Mouse (Mus musculus) thymus, postnatal 0 days (tissue): ENCODE results near the gene Mettl7a3. TPM values are rescaled to one million over a fixed set of nuclear protein-coding genes. Genes with fewer than 3 reads are reported as not detected.
"Not testable (repeated sequence)": the region's sequence is repeated elsewhere in the genome, so short reads cannot be mapped to it uniquely, and the experiment has no call there.

Experiments used
- DNase-seq: peaks from one replicate; pipeline ENCODE4 v3.0.0-alpha.2; 2015; ENCODE audit warnings: low spot score
- polyA plus RNA-seq: library from polyadenylated mRNA; unstranded; fragments of >200 nt; fragmentation: Nextera tagmentation; extraction: Ambion mirVana; gene quantifications from 2 replicates; pipeline ENCODE4 v1.2.1, GENCODE M21; 2015

Mettl7a3 gene
- polyA plus RNA-seq, 1 experiment from 2014 or later, result not detected

DNA sequence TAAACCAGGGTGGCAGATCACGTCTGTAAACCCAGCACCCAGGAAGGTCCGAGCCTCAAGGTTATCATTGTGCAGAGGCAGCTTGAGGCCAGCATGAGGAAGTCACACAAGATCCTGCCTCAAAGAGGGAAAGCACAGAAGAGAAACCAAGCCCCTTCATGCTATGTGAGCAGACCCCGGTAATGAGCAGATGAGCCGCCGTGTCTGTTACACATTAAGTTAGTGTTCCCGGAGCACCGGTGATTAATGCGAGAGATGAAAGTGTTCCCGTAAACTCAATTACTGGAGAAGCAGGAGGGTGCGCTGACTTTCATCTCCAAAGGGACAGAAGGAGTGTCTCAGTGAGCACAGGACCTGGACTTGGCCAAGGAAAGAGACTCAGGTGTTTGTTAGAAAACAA, 5.4 kb upstream of the Mettl7a3 start:
- not testable (repeated sequence) for DNase-seq

- DNase-seq, result no peak
Observed at GRCm38 (mm10) chr15:100330739-100331138, 4.0 kb upstream of the Mettl7a3 start.

- DNase-seq, result not testable (repeated sequence)
Observed at GRCm38 (mm10) chr15:100332077-100332961, 2.4 kb upstream of the Mettl7a3 start.

- DNase-seq, result not testable (repeated sequence)
Observed at GRCm38 (mm10) chr15:100337328-100337727, 2.6 kb downstream of the Mettl7a3 start.

DNA sequence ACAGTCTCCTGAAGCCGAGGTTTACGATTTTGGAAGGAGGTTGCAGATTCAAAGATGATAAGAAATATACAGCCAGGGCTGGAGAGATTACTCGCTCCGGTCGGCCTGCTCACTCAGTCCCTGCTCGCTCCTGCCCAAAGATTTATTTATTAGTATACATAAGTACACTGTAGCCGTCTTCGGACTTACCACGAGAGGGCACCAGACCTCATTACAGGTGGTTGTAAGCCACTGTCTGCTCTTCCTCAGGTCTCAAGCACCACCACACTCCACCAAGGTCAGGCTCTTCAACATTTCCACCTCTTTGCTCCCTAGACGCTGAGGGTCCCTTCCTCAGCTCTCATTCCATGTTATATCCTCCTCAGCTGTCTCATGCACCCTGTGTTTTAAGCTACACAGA, 3.1 kb downstream of the Mettl7a3 start:
- peak; percentile 46 for DNase-seq

DNA sequence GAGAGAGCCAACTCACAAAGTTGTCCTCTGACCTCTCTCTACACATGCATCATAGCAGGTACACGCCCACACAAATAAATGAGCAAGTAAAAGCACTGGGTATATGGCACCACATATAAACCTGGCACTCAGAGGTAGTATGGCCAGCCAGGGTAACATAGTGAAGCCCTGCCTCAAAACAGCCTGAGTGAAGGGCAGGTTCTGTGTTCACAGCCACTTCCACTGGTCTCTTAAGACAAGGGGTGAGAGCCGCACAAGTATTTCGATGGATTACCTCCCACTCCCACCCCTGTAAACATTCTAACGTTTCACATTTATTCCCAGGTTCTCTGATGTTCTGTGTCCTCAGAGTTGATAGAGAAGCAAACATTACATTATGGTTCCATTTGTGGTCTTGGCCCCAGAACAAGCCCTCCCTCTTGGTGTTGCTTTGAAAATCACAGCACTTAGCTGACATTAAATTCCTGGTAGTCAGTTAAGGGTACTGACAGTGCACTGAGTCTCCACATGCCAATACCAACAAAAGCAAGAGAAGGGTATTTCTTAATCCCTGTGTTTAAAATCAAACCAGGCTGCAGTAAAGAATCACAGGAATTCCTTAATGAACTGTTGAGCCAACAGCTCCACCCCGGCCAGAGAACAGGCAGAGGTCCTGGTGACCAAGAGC, 6.7 kb downstream of the Mettl7a3 start:
- DNase-seq, result not testable (repeated sequence)

GRCm38 (mm10) chr15:100345484-100345883, 10.8 kb downstream of the Mettl7a3 start:
- DNase-seq, result no peak

DNA sequence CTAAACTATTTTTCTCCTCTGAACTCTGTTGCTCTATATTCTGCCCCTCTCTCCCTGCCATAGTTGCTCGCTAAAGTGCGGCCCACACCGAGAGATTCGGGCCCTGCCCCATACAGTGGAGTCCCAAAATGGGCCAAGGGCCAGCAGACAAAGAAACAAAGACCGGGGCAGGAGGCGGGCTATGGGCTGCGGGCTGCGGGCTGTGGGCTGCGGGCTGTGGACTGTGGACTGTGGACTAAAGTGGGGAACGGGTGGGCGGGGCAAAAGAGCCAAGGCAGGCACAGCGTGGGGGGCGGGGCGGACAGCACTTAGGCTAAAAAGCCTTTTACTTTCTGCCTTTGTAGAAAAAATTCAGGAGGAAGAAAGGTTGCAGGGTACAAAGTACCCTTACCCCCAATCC, 12.0 kb downstream of the Mettl7a3 start:
- no peak for DNase-seq

- DNase-seq, result no peak
Observed at GRCm38 (mm10) chr15:100349496-100349895, 14.8 kb downstream of the Mettl7a3 start.

DNA sequence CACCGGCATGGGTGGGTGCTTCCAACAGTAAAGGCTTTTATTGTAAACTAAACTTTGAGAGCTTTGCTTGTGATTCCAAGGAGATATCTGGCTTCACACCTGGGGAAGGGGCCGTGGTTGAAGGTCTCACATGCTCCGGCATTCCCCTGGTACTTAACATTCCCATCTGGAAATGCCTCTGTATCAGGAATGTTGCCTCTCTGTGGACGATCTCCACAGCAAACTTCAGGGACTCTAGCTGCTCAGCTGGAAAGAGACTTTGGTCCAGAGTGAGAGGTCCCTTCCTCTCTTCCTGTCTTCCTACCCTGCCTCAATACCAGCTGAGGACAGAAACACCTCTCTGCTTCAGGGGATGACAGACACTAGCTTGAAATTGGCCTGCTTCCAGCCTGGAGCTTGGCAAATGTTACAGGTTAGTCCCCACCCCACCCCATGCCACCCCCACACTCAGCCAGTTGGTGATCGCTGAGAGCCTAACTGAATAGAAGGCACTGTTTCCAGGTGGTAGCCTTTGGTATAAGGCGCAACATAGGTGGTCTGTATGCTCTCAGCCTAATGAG, 16.9 kb downstream of the Mettl7a3 start:
- no peak for DNase-seq

DNA sequence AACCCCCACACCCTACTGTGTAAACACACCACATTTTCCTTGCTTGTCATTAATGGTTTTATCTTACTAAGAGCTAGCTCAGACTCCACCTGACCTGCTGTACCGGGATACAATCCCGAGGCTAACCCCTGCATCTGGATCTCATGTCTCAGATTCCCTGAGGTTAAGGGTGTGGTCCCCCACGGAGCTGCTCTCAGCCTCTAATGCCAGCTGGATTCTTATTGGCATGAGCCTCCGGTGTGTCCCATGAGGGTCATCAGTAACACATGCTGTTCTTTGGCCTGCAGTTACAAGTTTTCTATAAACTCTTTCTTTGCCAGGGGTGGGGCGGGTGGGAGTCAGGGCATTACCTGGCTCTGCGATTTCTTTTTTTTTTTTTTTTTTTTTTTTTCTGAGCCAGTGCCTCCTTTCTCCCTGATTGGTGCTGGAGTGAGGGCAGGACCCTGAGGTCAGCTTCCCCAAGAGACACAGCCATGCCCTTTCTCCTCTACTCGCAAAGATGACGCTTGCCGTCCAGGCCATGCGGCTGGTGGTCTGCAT, 18.1 kb downstream of the Mettl7a3 start, which contains the start of the genes Methig1 and Mettl7a2:
Gene Methig1 (plus strand): TSS at position 439 of the 540 bp plus-strand sequence.
Gene Mettl7a2 (plus strand): TSS at position 490 of the 540 bp plus-strand sequence.
- no peak for DNase-seq

- not testable (repeated sequence) for DNase-seq
Observed at GRCm38 (mm10) chr15:100353399-100353798, 18.7 kb downstream of the Mettl7a3 start.

GRCm38 (mm10) chr15:100355876-100356275, 21.1 kb downstream of the Mettl7a3 start:
- DNase-seq, result no peak

DNA sequence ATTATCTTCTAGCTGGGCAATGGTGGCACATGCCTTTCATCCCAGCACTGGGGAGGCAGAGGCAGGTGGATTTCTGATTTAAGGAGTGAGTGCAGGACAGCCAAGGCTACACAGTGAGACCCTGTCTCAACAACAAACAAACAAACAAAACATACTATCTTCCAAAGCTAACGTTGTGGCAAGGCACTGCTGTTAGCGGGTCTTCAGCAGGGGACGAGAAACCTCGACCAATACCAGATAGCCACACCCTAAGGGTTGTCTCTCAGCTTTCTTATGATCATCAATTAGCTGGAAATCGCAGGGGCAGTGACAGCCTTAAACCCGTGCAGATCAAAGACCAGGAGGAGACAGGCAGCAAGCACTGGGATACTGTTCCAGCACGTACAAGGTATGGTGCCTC, 29.5 kb downstream of the Mettl7a3 start, which contains the start of gene Higd1c:
Gene Higd1c (plus strand): TSS at position 301 of the 400 bp plus-strand sequence.
- no peak for DNase-seq

DNA sequence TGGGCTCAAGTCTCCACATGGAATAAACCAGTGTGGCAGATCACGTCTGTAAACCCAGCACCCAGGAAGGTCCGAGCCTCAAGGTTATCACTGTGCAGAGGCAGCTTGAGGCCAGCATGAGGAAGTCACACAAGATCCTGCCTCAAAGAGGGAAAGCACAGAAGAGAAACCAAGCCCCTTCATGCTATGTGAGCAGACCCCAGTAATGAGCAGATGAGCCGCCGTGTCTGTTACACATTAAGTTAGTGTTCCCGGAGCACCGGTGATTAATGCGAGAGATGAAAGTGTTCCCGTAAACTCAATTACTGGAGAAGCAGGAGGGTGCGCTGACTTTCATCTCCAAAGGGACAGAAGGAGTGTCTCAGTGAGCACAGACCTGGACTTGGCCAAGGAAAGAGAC, 31.2 kb downstream of the Mettl7a3 start:
- not testable (repeated sequence) for DNase-seq

GRCm38 (mm10) chr15:100367119-100367518, 32.4 kb downstream of the Mettl7a3 start:
- no peak for DNase-seq

DNA sequence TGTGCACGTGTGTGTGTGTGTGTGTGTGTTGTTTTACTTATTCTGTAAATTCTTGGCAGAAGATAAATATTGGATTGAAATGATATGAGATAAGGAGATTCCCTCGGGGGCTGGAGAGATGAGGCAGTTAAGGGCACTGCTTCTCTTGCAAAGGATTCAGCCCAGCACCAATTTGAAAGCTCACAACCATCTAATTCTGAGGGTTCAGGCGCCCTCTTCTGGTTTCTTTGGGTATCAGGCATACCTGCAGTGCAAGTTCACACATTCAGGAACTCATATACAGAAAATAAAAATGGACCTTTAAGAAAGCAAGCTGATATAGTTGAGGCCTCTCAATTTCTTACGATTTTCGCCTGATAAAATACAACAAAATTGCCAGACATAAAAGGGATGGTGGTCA, 40.3 kb downstream of the Mettl7a3 start:
- DNase-seq, result peak; percentile 55

GRCm38 (mm10) chr15:100377847-100378505, 43.2 kb downstream of the Mettl7a3 start:
- DNase-seq, result not testable (repeated sequence)

DNA sequence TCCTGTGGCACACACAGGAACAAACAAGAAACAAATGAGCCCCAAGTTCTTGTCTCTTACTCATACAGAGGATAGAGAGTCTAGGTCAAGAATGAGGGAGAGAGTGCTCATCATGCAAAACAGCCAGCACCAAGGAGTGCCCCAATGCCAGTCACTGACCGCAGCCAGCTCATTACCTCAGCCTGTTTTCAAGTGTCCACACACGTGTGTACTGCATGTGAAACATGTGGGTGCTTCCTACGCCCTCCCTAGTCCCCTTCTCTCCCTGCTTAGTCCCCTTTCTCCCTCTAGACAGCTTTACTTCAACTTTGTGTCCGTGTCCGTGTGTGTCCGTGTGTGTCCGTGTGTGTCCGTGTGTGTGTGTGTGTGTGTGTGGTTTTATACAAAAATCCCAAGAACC, 44.9 kb downstream of the Mettl7a3 start:
- DNase-seq, result no peak

DNA sequence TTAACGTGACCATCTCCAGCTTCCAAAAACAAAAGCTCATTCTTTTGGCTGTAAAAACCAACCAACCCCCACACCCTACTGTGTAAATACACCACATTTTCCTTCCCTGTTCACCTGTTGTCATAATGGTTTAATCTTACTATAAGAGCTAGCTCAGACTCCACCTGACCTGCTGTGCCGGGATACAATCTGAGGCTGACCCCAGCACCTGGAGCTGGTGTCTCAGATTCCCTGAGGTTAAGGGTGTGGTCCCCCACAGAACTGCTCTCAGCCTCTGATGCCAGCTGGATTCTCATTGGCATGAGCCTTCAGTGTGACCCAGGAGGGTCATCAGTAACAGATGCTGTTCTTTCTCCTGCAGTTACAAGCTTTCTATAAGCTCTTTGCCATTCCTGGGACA, 45.4 kb downstream of the Mettl7a3 start:
- DNase-seq, result no peak

- DNase-seq, result no peak
Observed at GRCm38 (mm10) chr15:100385705-100386104, 51.0 kb downstream of the Mettl7a3 start.
